Mouse (Mus musculus) bone marrow, adult 2 months (tissue): ENCODE measurements around the gene Sema3a. TPM values are rescaled to one million over a fixed set of nuclear protein-coding genes. Genes with fewer than 3 reads are reported as not detected.

Experiments used
- H3K27ac ChIP-seq: fragments of 200-500 bp; 2 replicates; pipeline ENCODE4 v1.5.1; 2012; ENCODE audit warnings: low read depth, mild to moderate bottlenecking, control low read depth, inconsistent platforms, low read length; ENCODE audit not compliant: control insufficient read depth, poor library complexity, insufficient read depth
- H3K4me1 ChIP-seq: fragments of 200-500 bp; 2 replicates; pipeline ENCODE4 v1.6.1; 2011; ENCODE audit warnings: low read length; ENCODE audit not compliant: control insufficient read depth, insufficient read depth
- H3K4me3 ChIP-seq: fragments of 200-500 bp; replicated peaks from 2 replicates; pipeline ENCODE3; 2011; ENCODE audit warnings: mild to moderate bottlenecking, low read depth, low read length, control low read depth; ENCODE audit not compliant: control insufficient read depth
- CTCF ChIP-seq: fragments of 200-500 bp; IDR thresholded peaks from 2 replicates; pipeline ENCODE4 v1.5.1; 2011; ENCODE audit warnings: low read length, control low read depth; ENCODE audit not compliant: control insufficient read depth, insufficient read depth
- POLR2A ChIP-seq: fragments of 200-500 bp; IDR thresholded peaks from 2 replicates; pipeline ENCODE4 v1.6.1; 2011; ENCODE audit warnings: low read depth, mild to moderate bottlenecking, control low read depth, low read length, borderline replicate concordance; ENCODE audit not compliant: control insufficient read depth
- WGBS: fragments of 180-500 bp; shearing (Covaris S2); methylation state at CpG from one replicate; pipeline ENCODE4 v1.1.7; 2018; 5-methylcytosine and 5-hydroxymethylcytosine counted together
- polyA plus RNA-seq: library from polyadenylated mRNA; stranded (reverse); fragments of >200 nt; gene quantifications from 2 replicates; pipeline ENCODE4 v1.2.4, GENCODE M21; 2011; ENCODE audit warnings: low replicate concordance; ENCODE audit not compliant: missing spikeins, insufficient read depth, insufficient read length

Sema3a gene
- 1.0 and 2.6 TPM in 2 replicates for polyA plus RNA-seq

GRCm38 (mm10) chr5:13125241-13125692 lies at the start of gene Sema3a:
Gene Sema3a (plus strand): TSS chr5:13125414.
- H3K27ac ChIP-seq, result no peak within 1 kb of the TSS
- 78% methylated on average over 13 of the region's 13 CpGs for WGBS
- H3K4me3 ChIP-seq, result no peak within 1 kb of the TSS
- TF ChIP-seq POLR2A (no peak), CTCF (no peak)
- no peaks in the 10 kb centered on the region for H3K4me1 ChIP-seq

DNA sequence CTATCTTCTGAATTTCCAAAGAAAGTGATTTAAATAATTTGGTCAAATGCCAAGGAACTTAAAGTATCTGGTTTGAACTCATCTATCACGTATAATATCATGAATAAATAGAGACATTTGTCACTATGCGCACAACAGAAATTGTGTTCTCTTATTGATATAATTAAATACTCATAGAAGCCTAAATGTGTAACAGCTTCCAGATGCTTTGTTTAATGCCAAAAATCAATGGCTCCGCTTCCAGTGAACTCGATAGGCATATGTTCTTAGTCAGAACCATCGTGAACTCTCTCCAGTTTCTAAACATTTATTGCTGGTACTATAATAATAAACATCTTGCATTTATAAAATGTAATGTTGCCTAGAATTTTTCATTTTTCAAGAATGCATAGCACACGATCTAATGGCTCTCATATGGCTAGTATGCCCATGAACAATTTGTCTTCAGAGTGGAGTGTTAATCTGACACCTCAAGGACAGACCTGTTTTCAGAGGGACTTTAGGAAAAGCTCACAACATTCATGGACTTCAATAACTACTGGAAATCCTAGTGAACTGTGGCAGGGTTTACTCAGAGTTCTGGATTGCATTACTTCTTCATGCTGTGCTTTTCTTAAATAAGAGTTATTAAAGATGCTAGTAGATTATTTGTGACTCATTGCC lies 40.3 kb upstream of the Sema3a start:
- Histone ChIP-seq H3K4me1 (no peaks in the 10 kb centered on the region), H3K4me3 (no peak overlapping the region), H3K27ac (no peak overlapping the region)
- TF ChIP-seq CTCF, result no peak
- no peak for TF ChIP-seq POLR2A
- WGBS, result 79% methylated on average over 6 of the region's 6 CpGs

GRCm38 (mm10) chr5:13090431-13090830 lies 34.8 kb upstream of the Sema3a start:
- H3K27ac ChIP-seq, result no peak overlapping the region
- H3K4me1 ChIP-seq, result no peaks in the 10 kb centered on the region
- TF ChIP-seq CTCF, result no peak
- no peak overlapping the region for H3K4me3 ChIP-seq
- 66% methylated on average over 1 of the region's 1 CpGs for WGBS

GRCm38 (mm10) chr5:13109522-13109921 lies 15.7 kb upstream of the Sema3a start:
- H3K4me1 ChIP-seq, result no peaks in the 10 kb centered on the region
- 31% methylated on average over 2 of the region's 2 CpGs for WGBS
- no peak overlapping the region for H3K27ac ChIP-seq
- TF ChIP-seq POLR2A (no peak), CTCF (no peak)
- H3K4me3 ChIP-seq, result no peak overlapping the region

DNA sequence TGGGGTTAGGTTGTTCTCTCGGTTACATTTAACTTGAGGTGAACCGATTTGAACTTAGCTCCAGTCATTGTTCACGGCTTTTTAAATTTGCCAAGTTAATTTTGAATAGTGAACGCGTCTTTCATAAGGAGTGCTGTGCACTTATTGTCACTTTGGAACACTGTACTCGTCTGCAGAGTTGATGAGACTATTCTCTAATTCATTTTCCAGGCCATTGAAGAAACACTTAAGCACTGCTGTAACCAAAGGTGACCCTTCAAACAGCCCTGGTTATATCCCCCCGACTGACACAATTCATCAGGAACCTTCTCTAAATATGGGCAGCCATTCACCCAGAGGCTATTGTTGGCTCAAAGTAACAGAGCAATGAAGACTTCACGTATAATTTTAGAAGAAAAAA lies 8.0 kb upstream of the Sema3a start:
- Histone ChIP-seq H3K4me3 (no peak overlapping the region), H3K4me1 (no peaks in the 10 kb centered on the region), H3K27ac (no peak overlapping the region)
- WGBS, result 85% methylated on average over 8 of the region's 8 CpGs
- no peak for TF ChIP-seq POLR2A
- no peak for TF ChIP-seq CTCF

DNA sequence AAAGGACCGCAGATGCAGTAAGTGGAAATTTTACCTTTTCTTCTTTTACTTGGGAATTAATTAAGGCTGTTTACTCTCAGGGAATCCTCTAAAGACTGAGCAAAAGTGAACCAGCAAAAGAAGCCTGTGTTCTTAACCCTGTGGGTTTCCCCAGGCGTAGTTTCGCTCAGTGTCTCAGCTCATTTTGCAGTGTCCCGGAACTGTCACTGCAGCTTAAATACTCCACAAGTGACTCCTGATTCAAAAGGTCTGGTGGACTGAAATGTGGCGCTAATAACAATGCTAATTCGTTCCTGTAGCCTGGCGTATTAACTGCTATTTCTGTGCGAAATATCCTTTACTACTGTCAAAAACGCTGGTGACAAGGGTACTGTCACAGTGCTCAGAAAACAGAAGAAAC lies 543 bp downstream of the Sema3a start:
- Histone ChIP-seq H3K27ac (no peak overlapping the region), H3K4me3 (no peak overlapping the region), H3K4me1 (no peaks in the 10 kb centered on the region)
- 83% methylated on average over 9 of the region's 9 CpGs for WGBS
- TF ChIP-seq CTCF (no peak), POLR2A (no peak)

GRCm38 (mm10) chr5:13126196-13126595 lies 982 bp downstream of the Sema3a start:
- no peak for TF ChIP-seq CTCF
- TF ChIP-seq POLR2A, result no peak
- no peaks in the 10 kb centered on the region for H3K4me1 ChIP-seq
- WGBS, result 83% methylated on average over 4 of the region's 4 CpGs
- no peak overlapping the region for H3K27ac ChIP-seq
- H3K4me3 ChIP-seq, result no peak overlapping the region

DNA sequence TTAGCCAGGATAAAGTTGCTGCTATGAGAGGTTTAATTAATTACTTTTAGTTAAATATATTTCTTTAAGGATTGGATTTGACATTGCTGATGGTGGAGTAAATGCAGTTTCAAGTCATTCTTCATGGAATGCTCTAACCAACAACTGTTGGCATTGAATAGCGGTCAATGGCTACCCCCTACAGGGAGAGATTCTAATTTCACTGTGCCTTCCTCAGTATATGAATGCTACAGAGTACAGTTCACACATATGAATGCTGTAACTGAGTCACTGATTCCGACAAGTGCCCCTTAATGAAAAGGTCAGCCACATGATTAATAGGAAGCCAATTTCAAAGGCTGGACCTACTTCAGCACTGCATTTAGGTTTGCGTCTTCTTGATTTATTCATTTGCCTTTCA lies 1.9 kb downstream of the Sema3a start:
- 81% methylated on average over 3 of the region's 3 CpGs for WGBS
- H3K4me3 ChIP-seq, result no peak overlapping the region
- H3K4me1 ChIP-seq, result no peaks in the 10 kb centered on the region
- H3K27ac ChIP-seq, result no peak overlapping the region
- no peak for TF ChIP-seq CTCF
- TF ChIP-seq POLR2A, result no peak
